Mouse (Mus musculus): Measurements from ENCODE around the gene C130032M10Rik.

Gene C130032M10Rik

GRCm38 (mm10) chr9:114515364-114515763 is at the start of gene C130032M10Rik:
TSS of gene C130032M10Rik (plus strand) at chr9:114515697.
- DNase-seq (ENCODE audit: low spot score in 2 of 2): no peak

- no peak for DNase-seq (ENCODE audit: low spot score in 2 of 2)
Measured at GRCm38 (mm10) chr9:114466871-114467270, 48.6 kb upstream of the C130032M10Rik start.

GRCm38 (mm10) chr9:114468217-114468616 is 47.3 kb upstream of the C130032M10Rik start:
- no peak for DNase-seq (ENCODE audit: low spot score in 2 of 2)

GRCm38 (mm10) chr9:114468701-114469100 is 46.8 kb upstream of the C130032M10Rik start:
- DNase-seq (ENCODE audit: low spot score in 2 of 2): no peak

GRCm38 (mm10) chr9:114471892-114472291 is 43.6 kb upstream of the C130032M10Rik start:
- no peak for DNase-seq (ENCODE audit: low spot score in 2 of 2)

GRCm38 (mm10) chr9:114477019-114477418 is 38.5 kb upstream of the C130032M10Rik start:
- DNase-seq (ENCODE audit: low spot score in 2 of 2): no peak

- no peak for DNase-seq (ENCODE audit: low spot score in 2 of 2)
Measured at GRCm38 (mm10) chr9:114480940-114481339, 34.6 kb upstream of the C130032M10Rik start.

GRCm38 (mm10) chr9:114484771-114485170 is 30.7 kb upstream of the C130032M10Rik start:
- DNase-seq (ENCODE audit: low spot score in 2 of 2): no peak

- no peak for DNase-seq (ENCODE audit: low spot score in 2 of 2)
Measured at GRCm38 (mm10) chr9:114486808-114487207, 28.7 kb upstream of the C130032M10Rik start.

- no peak for DNase-seq (ENCODE audit: low spot score in 2 of 2)
Measured at GRCm38 (mm10) chr9:114487481-114488258, 27.8 kb upstream of the C130032M10Rik start.

- DNase-seq (ENCODE audit: low spot score in 2 of 2): no peak
Measured at GRCm38 (mm10) chr9:114496469-114496868, 19.0 kb upstream of the C130032M10Rik start.

- DNase-seq (ENCODE audit: low spot score in 2 of 2): peak; percentile 86 to 88
Measured at GRCm38 (mm10) chr9:114498218-114498617, 17.3 kb upstream of the C130032M10Rik start.

- DNase-seq (ENCODE audit: low spot score in 2 of 2): peak; percentile 39 to 54
Measured at GRCm38 (mm10) chr9:114499783-114500515, 15.5 kb upstream of the C130032M10Rik start.

- DNase-seq (ENCODE audit: low spot score in 2 of 2): no peak
Measured at GRCm38 (mm10) chr9:114501111-114501510, 14.4 kb upstream of the C130032M10Rik start.

- no peak for DNase-seq (ENCODE audit: low spot score in 2 of 2)
Measured at GRCm38 (mm10) chr9:114501913-114502312, 13.6 kb upstream of the C130032M10Rik start.

GRCm38 (mm10) chr9:114502711-114503427 is 12.6 kb upstream of the C130032M10Rik start:
- no peak for DNase-seq (ENCODE audit: low spot score in 2 of 2)

- DNase-seq (ENCODE audit: low spot score in 2 of 2): no peak
Measured at GRCm38 (mm10) chr9:114504816-114505215, 10.7 kb upstream of the C130032M10Rik start, which contains the start of gene Ccr4. TSS of gene Ccr4 (minus strand) at chr9:114504916.

GRCm38 (mm10) chr9:114506564-114506963 is 8.9 kb upstream of the C130032M10Rik start:
- DNase-seq (ENCODE audit: low spot score in 2 of 2): no peak

GRCm38 (mm10) chr9:114507421-114507820 is 8.1 kb upstream of the C130032M10Rik start:
- DNase-seq (ENCODE audit: low spot score in 2 of 2): no peak

- DNase-seq (ENCODE audit: low spot score in 2 of 2): no peak
Measured at GRCm38 (mm10) chr9:114509785-114510184, 5.7 kb upstream of the C130032M10Rik start.

- DNase-seq (ENCODE audit: low spot score in 2 of 2): no peak
Measured at GRCm38 (mm10) chr9:114512831-114513230, 2.7 kb upstream of the C130032M10Rik start.

- no peak for DNase-seq (ENCODE audit: low spot score in 2 of 2)
Measured at GRCm38 (mm10) chr9:114517924-114518497, 2.5 kb downstream of the C130032M10Rik start.

All from cerebellum, postnatal 4 days (tissue).